Mouse (Mus musculus): ENCODE data around the gene Trub2. TPM values are rescaled to one million over a fixed set of nuclear protein-coding genes. Genes with fewer than 3 reads are reported as not detected.

The Trub2 gene
- total RNA-seq, 2 experiments from 2014 or later = 47.7 to 48.6 TPM

GRCm38 (mm10) chr2:29768901-29769300 lies 19.4 kb downstream of the Trub2 start:
- no peak for TF ChIP-seq CTCF (conservative IDR thresholded peaks at IDR 0.05)
- no peak for DNase-seq (ENCODE audit: low spot score in 2 of 2)
- no peak overlapping the region for H3K27ac ChIP-seq
- no peak overlapping the region for H3K4me3 ChIP-seq

- no peak for TF ChIP-seq CTCF (conservative IDR thresholded peaks at IDR 0.05)
- Histone ChIP-seq H3K4me3 (no peak overlapping the region), H3K27ac (no peak overlapping the region)
- no peak for DNase-seq (ENCODE audit: low spot score in 2 of 2)
Observed at GRCm38 (mm10) chr2:29767976-29768709, 20.2 kb downstream of the Trub2 start.

GRCm38 (mm10) chr2:29764831-29765230 lies 23.5 kb downstream of the Trub2 start:
- peak; percentile 94 for TF ChIP-seq CTCF (conservative IDR thresholded peaks at IDR 0.05)
- no peak overlapping the region for H3K27ac ChIP-seq
- H3K4me3 ChIP-seq = no peak overlapping the region
- DNase-seq (ENCODE audit: low spot score in 2 of 2) = peak; percentile 38 to 60

GRCm38 (mm10) chr2:29755693-29756092 lies 32.6 kb downstream of the Trub2 start:
- Histone ChIP-seq H3K27ac (no peak overlapping the region), H3K4me3 (no peak overlapping the region)
- DNase-seq (ENCODE audit: low spot score in 2 of 2) = no peak
- TF ChIP-seq CTCF (conservative IDR thresholded peaks at IDR 0.05) = no peak

GRCm38 (mm10) chr2:29752397-29752796 lies 35.9 kb downstream of the Trub2 start:
- no peak overlapping the region for H3K4me3 ChIP-seq
- DNase-seq (ENCODE audit: low spot score in 2 of 2) = no peak
- no peak for TF ChIP-seq CTCF (conservative IDR thresholded peaks at IDR 0.05)
- H3K27ac ChIP-seq = no peak overlapping the region

GRCm38 (mm10) chr2:29751497-29751896 lies 36.8 kb downstream of the Trub2 start, which contains the start of gene Gm13420:
Gene Gm13420, minus strand, starts transcription at chr2:29751685.
- Histone ChIP-seq H3K27ac (no peak within 1 kb of the TSS), H3K4me3 (no peak within 1 kb of the TSS)
- no peak for TF ChIP-seq CTCF (conservative IDR thresholded peaks at IDR 0.05)
- no peak for DNase-seq (ENCODE audit: low spot score in 2 of 2)

- Histone ChIP-seq H3K4me3 (no peak overlapping the region), H3K27ac (no peak overlapping the region)
- TF ChIP-seq CTCF (conservative IDR thresholded peaks at IDR 0.05) = no peak
- DNase-seq (ENCODE audit: low spot score in 2 of 2) = no peak
Observed at GRCm38 (mm10) chr2:29748499-29748898, 39.8 kb downstream of the Trub2 start.

- H3K27ac ChIP-seq = no peak overlapping the region
- no peak overlapping the region for H3K4me3 ChIP-seq
- peak; percentile 71 for TF ChIP-seq CTCF (conservative IDR thresholded peaks at IDR 0.05)
- DNase-seq (ENCODE audit: low spot score in 2 of 2) = no peak
Observed at GRCm38 (mm10) chr2:29747852-29748251, 40.5 kb downstream of the Trub2 start.

GRCm38 (mm10) chr2:29747188-29747782 lies 41.0 kb downstream of the Trub2 start:
- TF ChIP-seq CTCF (conservative IDR thresholded peaks at IDR 0.05) = no peak
- H3K27ac ChIP-seq = peak overlapping the region; percentile 29
- H3K4me3 ChIP-seq = peak overlapping the region; percentile 46
- DNase-seq (ENCODE audit: low spot score in 2 of 2) = no peak

- no peak for TF ChIP-seq CTCF (conservative IDR thresholded peaks at IDR 0.05)
- DNase-seq (ENCODE audit: low spot score in 2 of 2) = no peak
Observed at GRCm38 (mm10) chr2:29744256-29744655, 44.0 kb downstream of the Trub2 start.

GRCm38 (mm10) chr2:29741207-29741606 lies 47.1 kb downstream of the Trub2 start:
- no peak overlapping the region for H3K27ac ChIP-seq
- no peak for DNase-seq (ENCODE audit: low spot score in 2 of 2)
- no peak overlapping the region for H3K4me3 ChIP-seq
- TF ChIP-seq CTCF (conservative IDR thresholded peaks at IDR 0.05) = no peak

More at GRCm38 (mm10) chr2:29744256-29744655, 44.0 kb downstream of the Trub2 start:
- H3K27ac ChIP-seq = no peak overlapping the region
- H3K4me3 ChIP-seq = no peak overlapping the region

GRCm38 (mm10) chr2:29739368-29739767 lies 48.9 kb downstream of the Trub2 start:
- peak; percentile 56 for TF ChIP-seq CTCF (conservative IDR thresholded peaks at IDR 0.05)
- Histone ChIP-seq H3K4me3 (no peak overlapping the region), H3K27ac (peak overlapping the region; percentile 40)
- DNase-seq (ENCODE audit: low spot score in 2 of 2) = no peak

- Histone ChIP-seq H3K27ac (peak overlapping the region; percentile 40), H3K4me3 (no peak overlapping the region)
- no peak for TF ChIP-seq CTCF (conservative IDR thresholded peaks at IDR 0.05)
- no peak for DNase-seq (ENCODE audit: low spot score in 2 of 2)
Observed at GRCm38 (mm10) chr2:29738799-29739198, 49.5 kb downstream of the Trub2 start.

Measured in layer of hippocampus, adult 2 months (tissue).